Mouse (Mus musculus): Measurements from ENCODE around the gene Gm42906.

DNA sequence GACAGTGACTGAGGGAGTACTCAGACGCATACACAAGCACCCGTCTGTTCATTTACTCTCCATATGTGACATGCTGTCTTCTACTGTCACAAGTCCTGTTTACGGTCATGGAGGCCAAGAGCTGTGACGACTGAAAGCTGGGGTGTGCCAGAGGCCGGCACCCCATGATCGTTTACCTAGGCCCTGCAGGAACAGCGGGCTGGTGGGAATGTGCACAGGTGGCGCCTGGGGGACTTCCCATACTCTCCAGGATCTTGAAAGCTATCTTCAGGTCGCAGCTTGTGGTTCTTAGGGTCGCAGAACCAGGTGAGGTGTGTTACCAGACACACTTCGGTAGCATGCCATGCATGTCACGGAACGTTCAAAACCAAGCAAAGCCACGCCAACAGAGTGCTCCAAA, 294.2 kb downstream of the Gm42906 start:
- TF ChIP-seq CTCF (conservative IDR thresholded peaks at IDR 0.05; ENCODE audit: insufficient read depth, insufficient read length, low read depth, low read length) (no peak), POLR2A (IDR thresholded peaks at IDR 0.05; ENCODE audit: low read depth, low read length) (no peak)
